Mouse (Mus musculus): ENCODE measurements around the gene Tnfsf12.

Tnfsf12 gene

DNA sequence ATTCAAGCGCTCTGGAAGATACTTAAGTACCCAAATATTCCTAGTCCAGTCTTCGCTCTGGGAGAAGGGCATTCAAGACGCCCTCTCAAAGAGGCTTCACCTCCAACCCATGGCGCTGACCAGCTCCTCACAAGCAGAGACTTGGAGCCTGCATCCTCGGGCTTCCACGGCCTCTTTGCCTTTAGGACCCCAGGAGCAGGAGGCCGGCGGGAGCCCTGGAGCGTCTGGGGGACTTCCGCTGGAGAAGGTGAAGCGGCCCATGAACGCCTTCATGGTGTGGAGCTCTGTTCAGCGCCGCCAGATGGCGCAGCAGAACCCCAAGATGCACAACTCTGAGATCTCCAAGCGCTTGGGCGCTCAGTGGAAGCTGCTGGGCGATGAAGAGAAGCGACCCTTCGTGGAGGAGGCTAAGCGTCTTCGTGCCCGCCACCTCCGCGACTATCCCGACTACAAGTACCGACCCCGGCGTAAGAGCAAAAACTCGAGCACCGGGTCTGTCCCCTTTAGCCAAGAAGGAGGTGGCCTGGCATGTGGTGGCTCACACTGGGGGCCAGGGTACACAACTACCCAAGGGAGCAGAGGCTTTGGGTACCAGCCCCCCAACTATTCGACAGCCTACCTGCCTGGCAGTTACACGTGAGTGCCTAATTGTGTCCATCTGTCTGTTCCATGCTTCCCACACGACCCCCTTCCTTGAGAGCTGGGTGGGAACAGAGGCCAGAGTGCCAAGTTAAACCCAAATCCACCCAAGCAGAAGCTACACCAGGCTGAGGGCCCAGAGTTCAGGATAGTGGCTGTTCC lies 40.2 kb downstream of the Tnfsf12 start, which contains the start of gene Sox15:
TSS of gene Sox15 (plus strand) at position 51 of the 801 bp plus-strand sequence.
- peak; percentile 90 for DNase-seq (ENCODE audit: low read depth, low spot score)

- DNase-seq (ENCODE audit: low read depth, low spot score) = peak; percentile 88
Observed at GRCm38 (mm10) chr11:69654760-69655159, 40.9 kb downstream of the Tnfsf12 start.

DNA sequence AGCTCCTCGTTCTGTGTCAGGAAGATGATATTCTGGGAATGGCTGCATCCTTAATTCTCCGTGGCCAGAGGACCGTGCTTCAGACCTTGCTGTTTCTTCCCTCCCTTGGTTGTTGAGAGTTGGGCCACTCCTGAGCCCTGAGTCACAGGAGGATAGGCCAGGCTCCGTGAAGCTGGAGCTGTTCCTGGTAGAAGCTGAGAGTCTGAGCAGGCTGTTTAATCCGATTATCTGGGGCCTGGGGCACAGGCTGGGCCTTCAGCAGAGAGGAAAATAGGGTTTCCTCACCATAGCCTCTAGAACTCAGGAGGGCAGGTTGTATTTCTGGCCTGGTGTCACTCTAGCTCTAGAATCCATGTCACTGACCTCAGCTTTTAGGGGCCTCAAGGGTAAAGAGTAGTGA lies 42.2 kb downstream of the Tnfsf12 start:
- no peak for DNase-seq (ENCODE audit: low read depth, low spot score)

GRCm38 (mm10) chr11:69645860-69646259 lies 49.8 kb downstream of the Tnfsf12 start:
- DNase-seq (ENCODE audit: low read depth, low spot score) = no peak

All from ES-CJ7 (cell line).